ENCODE assay signal across 8 mouse cellular contexts in genomic region chr4:87359483-87359882, GRCm38 (mm10).
DNase-seq lines count a peak whose midpoint lies in the region; ATAC-seq and TF ChIP-seq lines count a peak whose summit lies in the region.

No protein-coding gene starts in this region.

- WGBS in hindbrain, embryonic 10.5 days: 53% methylated on average over 9 of the region's 9 CpGs
- WGBS in hindbrain, embryonic 14.5 days: 51% methylated on average over 9 of the region's 9 CpGs
- WGBS in embryonic facial prominence, embryonic 12.5 days: 47% methylated on average over 9 of the region's 9 CpGs
- 38% methylated on average over 9 of the region's 9 CpGs for WGBS in lung, embryonic 14.5 days

- TF ChIP-seq POLR2A in testis, adult 2 months (IDR thresholded peaks at IDR 0.05; ENCODE audit: control insufficient read depth, low read depth, low read length): no peak

- no peaks in the 10 kb centered on the region for H3K36me3 ChIP-seq in hindbrain, embryonic 10.5 days
- H3K36me3 ChIP-seq in hindbrain, embryonic 14.5 days (replicated peaks; ENCODE audit: control insufficient read depth, insufficient read depth): no peaks in the 10 kb centered on the region
- H3K36me3 ChIP-seq in embryonic facial prominence, embryonic 12.5 days: no peaks in the 10 kb centered on the region
- H3K36me3 ChIP-seq in lung, embryonic 14.5 days (ENCODE audit: insufficient read depth): no peaks in the 10 kb centered on the region
- H3K36me3 ChIP-seq in testis, adult 2 months (ENCODE audit: control insufficient read depth, insufficient read depth, low read length): no peaks in the 10 kb centered on the region

- TF ChIP-seq CTCF in lung, embryonic 14.5 days (IDR thresholded peaks at IDR 0.05; ENCODE audit: low read depth): peak; percentile 68
- 0 out of 2 replicates have a peak, but pooled peaks have one; percentile 18 for TF ChIP-seq CTCF in testis, adult 2 months (IDR thresholded peaks at IDR 0.05; ENCODE audit: control insufficient read depth, insufficient read depth, insufficient replicate concordance, low read depth, low read length)

- no peaks in the 10 kb centered on the region for H3K9me3 ChIP-seq in hindbrain, embryonic 10.5 days
- no peaks in the 10 kb centered on the region for H3K9me3 ChIP-seq in hindbrain, embryonic 14.5 days (ENCODE audit: control insufficient read depth, low read length)
- no peaks in the 10 kb centered on the region for H3K9me3 ChIP-seq in embryonic facial prominence, embryonic 12.5 days
- no peaks in the 10 kb centered on the region for H3K9me3 ChIP-seq in lung, embryonic 14.5 days (ENCODE audit: low read depth, low read length)

- no peak overlapping the region for H3K4me2 ChIP-seq in hindbrain, embryonic 14.5 days (replicated peaks)
- H3K4me2 ChIP-seq in embryonic facial prominence, embryonic 12.5 days (replicated peaks): no peak overlapping the region
- 0 out of 2 replicates have a peak overlapping the region, but pooled peaks have one; percentile 12 for H3K4me2 ChIP-seq in lung, embryonic 14.5 days

- no peak for ATAC-seq in hindbrain, embryonic 14.5 days (ENCODE audit: low FRiP score)
- 0 out of 2 replicates have a peak, but pooled peaks have one; percentile 35 for ATAC-seq in embryonic facial prominence, embryonic 12.5 days (ENCODE audit: insufficient number of reproducible peaks, insufficient read depth, low FRiP score, low TSS enrichment)
- ATAC-seq in lung, embryonic 14.5 days (ENCODE audit: insufficient read depth): no peak

- no peaks in the 10 kb centered on the region for H3K4me1 ChIP-seq in hindbrain, embryonic 10.5 days (replicated peaks)
- H3K4me1 ChIP-seq in hindbrain, embryonic 14.5 days (replicated peaks; ENCODE audit: control insufficient read depth, insufficient read depth, low read length): no peaks in the 10 kb centered on the region
- H3K4me1 ChIP-seq in embryonic facial prominence, embryonic 12.5 days: no peaks in the 10 kb centered on the region
- no peaks in the 10 kb centered on the region for H3K4me1 ChIP-seq in lung, embryonic 14.5 days (ENCODE audit: insufficient read depth)
- H3K4me1 ChIP-seq in testis, adult 2 months (ENCODE audit: control insufficient read depth, insufficient read depth, low read length): no peaks in the 10 kb centered on the region

- no peak overlapping the region for H3K27ac ChIP-seq in hindbrain, embryonic 10.5 days
- no peak overlapping the region for H3K27ac ChIP-seq in hindbrain, embryonic 14.5 days
- no peak overlapping the region for H3K27ac ChIP-seq in embryonic facial prominence, embryonic 12.5 days
- H3K27ac ChIP-seq in lung, embryonic 14.5 days (ENCODE audit: low read depth): no peak overlapping the region
- H3K27ac ChIP-seq in testis, adult 2 months (ENCODE audit: control insufficient read depth, insufficient read depth, low read depth, low read length): no peak overlapping the region

- no peak overlapping the region for H3K4me3 ChIP-seq in hindbrain, embryonic 10.5 days
- no peak overlapping the region for H3K4me3 ChIP-seq in hindbrain, embryonic 14.5 days (replicated peaks; ENCODE audit: low read length)
- H3K4me3 ChIP-seq in embryonic facial prominence, embryonic 12.5 days: no peak overlapping the region
- H3K4me3 ChIP-seq in lung, embryonic 14.5 days (ENCODE audit: low read depth, low read length): no peak overlapping the region
- no peak overlapping the region for H3K4me3 ChIP-seq in testis, adult 2 months (ENCODE audit: control insufficient read depth, low read depth, low read length)

- H3K9ac ChIP-seq in hindbrain, embryonic 14.5 days: no peak overlapping the region
- no peak overlapping the region for H3K9ac ChIP-seq in embryonic facial prominence, embryonic 12.5 days
- no peak overlapping the region for H3K9ac ChIP-seq in lung, embryonic 14.5 days

- no peaks in the 10 kb centered on the region for H3K27me3 ChIP-seq in hindbrain, embryonic 10.5 days (ENCODE audit: insufficient read depth, poor library complexity, severe bottlenecking)
- no peaks in the 10 kb centered on the region for H3K27me3 ChIP-seq in hindbrain, embryonic 14.5 days (ENCODE audit: control insufficient read depth, insufficient read depth, low read length)
- no peaks in the 10 kb centered on the region for H3K27me3 ChIP-seq in embryonic facial prominence, embryonic 12.5 days
- H3K27me3 ChIP-seq in lung, embryonic 14.5 days (ENCODE audit: insufficient read depth, low read length): no peaks in the 10 kb centered on the region
- H3K27me3 ChIP-seq in testis, adult 2 months (ENCODE audit: control insufficient read depth, insufficient read depth, low read length): no peaks in the 10 kb centered on the region

- DNase-seq in hindbrain, embryonic 10.5 days (ENCODE audit: low spot score): peak; percentile 26
- DNase-seq in hindbrain, embryonic 14.5 days (ENCODE audit: low spot score): no peak
- peak; percentile 51 for DNase-seq in adrenal gland, postnatal 25 days
- peak; percentile 57 to 59 for DNase-seq in kidney, postnatal 25 days
- DNase-seq in lung, embryonic 14.5 days: peak; percentile 74
- no peak for DNase-seq in urinary bladder, postnatal 36 days (ENCODE audit: low spot score in 2 of 2)

Comparison
In these comparisons a context has a peak if more than half of its experiments do, and no peak if none do; other contexts are left out.
1. DNase-seq: peak in hindbrain, embryonic 10.5 days (single experiment), adrenal gland, postnatal 25 days (single experiment), kidney, postnatal 25 days (2 of 2) and lung, embryonic 14.5 days (single experiment); none in hindbrain, embryonic 14.5 days (single experiment) and urinary bladder, postnatal 36 days (0 of 2).